Mouse (Mus musculus): ENCODE measurements at regions not wholly inside any gene's neighbourhood (a gene's known extent, or its start where the extent isn't known, plus 50 kb on each side); places are given as distances from the start of the nearest gene placed in this dataset.

DNA sequence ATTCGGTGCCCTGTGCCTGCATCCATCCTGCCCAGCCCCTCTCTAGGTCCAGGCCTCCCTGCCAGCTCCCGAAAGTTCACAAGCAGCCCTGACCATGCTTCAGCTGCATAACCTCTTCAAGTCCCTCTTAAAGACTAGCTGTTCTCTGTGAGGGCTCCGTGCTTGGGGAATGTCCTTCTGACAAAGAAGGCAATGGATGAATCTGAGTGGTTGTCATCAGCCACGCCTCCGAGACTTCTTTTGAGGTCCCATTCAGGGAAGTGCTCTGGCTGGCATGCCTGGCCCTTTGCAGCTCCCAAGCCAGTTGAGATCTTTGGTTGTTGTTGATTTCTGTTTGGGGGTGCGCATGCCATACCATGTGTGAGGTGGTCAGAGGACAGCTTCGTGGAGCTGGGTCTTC lies 105.9 kb upstream of the Haao start:
- ATAC-seq: no peak
- 64% methylated on average over 7 of the region's 7 CpGs for WGBS
- H3K27ac ChIP-seq (ENCODE audit: low read depth, low read length): peak overlapping the region; percentile 66
- H3K36me3 ChIP-seq (ENCODE audit: insufficient read depth): no peaks in the 10 kb centered on the region
- H3K27me3 ChIP-seq (ENCODE audit: insufficient read depth, low read length): no peaks in the 10 kb centered on the region
- no peaks in the 10 kb centered on the region for H3K9me3 ChIP-seq (ENCODE audit: low read length)
- no peak for TF ChIP-seq CTCF (IDR thresholded peaks at IDR 0.05; ENCODE audit: low read depth)
- no peak overlapping the region for H3K4me2 ChIP-seq (ENCODE audit: low read depth)
- H3K4me1 ChIP-seq (ENCODE audit: insufficient read depth): peaks cover 8% of the 10 kb centered on the region
- H3K9ac ChIP-seq: no peak overlapping the region
- no peak for DNase-seq
- no peak overlapping the region for H3K4me3 ChIP-seq (ENCODE audit: low read depth, low read length)

DNA sequence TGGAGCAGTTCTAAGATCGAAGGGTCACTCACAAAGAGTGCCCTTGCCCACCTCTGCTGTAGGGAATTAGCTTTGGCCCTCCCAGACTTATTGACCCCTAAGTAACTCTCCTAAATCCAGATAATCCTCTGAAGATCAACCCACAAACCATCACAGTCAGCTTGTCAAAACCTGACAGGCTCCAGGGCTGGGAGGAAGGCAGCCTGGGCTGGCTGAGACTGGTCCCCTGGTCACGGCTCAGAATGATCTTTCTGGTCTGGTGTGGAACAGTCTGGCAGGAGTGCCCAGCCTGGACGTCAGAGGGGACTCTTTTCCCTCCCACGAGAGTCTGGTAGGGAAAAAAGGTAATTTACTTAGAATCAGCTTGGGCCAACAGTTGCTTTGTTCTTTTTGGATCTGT lies 99.0 kb upstream of the Haao start:
- 22% methylated on average over 4 of the region's 4 CpGs for WGBS
- Histone ChIP-seq H3K4me1 (ENCODE audit: insufficient read depth) (no peaks in the 10 kb centered on the region), H3K9ac (no peak overlapping the region), H3K4me3 (ENCODE audit: low read depth, low read length) (no peak overlapping the region), H3K27ac (ENCODE audit: low read depth, low read length) (no peak overlapping the region), H3K4me2 (ENCODE audit: low read depth) (no peak overlapping the region), H3K9me3 (ENCODE audit: low read length) (no peaks in the 10 kb centered on the region), H3K36me3 (ENCODE audit: insufficient read depth) (no peaks in the 10 kb centered on the region), H3K27me3 (ENCODE audit: insufficient read depth, low read length) (no peaks in the 10 kb centered on the region)
- ATAC-seq (no peak), DNase-seq (no peak)
- TF ChIP-seq CTCF (IDR thresholded peaks at IDR 0.05; ENCODE audit: low read depth): no peak

DNA sequence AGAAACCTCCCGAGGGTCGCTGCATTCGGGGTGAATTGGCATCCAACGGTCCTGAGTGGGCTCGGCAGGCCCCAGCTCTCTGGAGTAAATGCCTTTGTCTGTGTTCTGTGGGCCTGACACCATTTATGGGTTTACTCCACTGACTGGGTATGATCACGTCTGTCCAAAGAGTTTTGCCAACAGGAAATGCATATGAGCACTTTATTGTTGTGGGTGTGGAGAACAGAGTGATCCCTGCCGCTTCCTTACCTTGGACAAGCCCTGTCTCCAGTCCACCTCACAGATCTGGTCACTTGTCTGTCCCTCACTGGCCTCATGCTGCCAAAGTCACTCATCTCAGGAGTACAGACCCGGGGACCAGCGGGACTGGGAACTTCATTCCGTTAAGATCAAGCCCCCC lies 91.6 kb upstream of the Haao start:
- H3K4me1 ChIP-seq (ENCODE audit: insufficient read depth): peaks cover 19% of the 10 kb centered on the region
- H3K27ac ChIP-seq (ENCODE audit: low read depth, low read length): no peak overlapping the region
- H3K27me3 ChIP-seq (ENCODE audit: insufficient read depth, low read length): no peaks in the 10 kb centered on the region
- no peaks in the 10 kb centered on the region for H3K9me3 ChIP-seq (ENCODE audit: low read length)
- no peak for DNase-seq
- WGBS: 67% methylated on average over 10 of the region's 10 CpGs
- H3K36me3 ChIP-seq (ENCODE audit: insufficient read depth): no peaks in the 10 kb centered on the region
- ATAC-seq: no peak
- H3K4me2 ChIP-seq (ENCODE audit: low read depth): no peak overlapping the region
- no peak overlapping the region for H3K4me3 ChIP-seq (ENCODE audit: low read depth, low read length)
- no peak for TF ChIP-seq CTCF (IDR thresholded peaks at IDR 0.05; ENCODE audit: low read depth)
- H3K9ac ChIP-seq: no peak overlapping the region

DNA sequence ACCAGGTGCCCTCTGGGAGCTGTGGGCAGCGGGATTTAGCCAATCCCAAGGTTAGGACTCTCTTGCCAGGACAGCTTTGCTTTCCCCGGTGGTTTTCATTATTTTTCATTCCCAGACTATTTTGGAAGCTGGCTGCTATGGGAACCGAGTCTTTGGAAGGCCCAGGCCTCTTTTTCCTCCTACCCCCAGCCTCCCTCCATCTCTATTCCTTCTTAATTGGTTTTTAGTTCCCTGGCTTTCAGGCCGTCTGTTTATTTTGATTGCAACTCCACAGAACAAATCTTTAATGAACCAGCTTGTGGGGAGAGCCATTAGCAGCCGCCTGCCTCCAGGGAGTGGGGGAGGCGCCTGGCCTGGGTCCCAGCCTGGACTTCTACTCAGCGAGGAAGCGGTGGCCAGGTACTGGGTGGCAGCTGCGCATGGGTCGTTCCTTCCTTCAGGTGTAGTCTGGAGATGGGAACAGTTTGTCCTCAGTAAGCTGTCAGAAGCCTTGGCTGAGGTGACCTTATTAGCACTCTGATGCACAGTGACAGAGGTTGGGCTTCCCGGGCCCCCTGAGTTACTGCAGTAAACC lies 91.0 kb upstream of the Haao start:
- 17% methylated on average over 11 of the region's 11 CpGs for WGBS
- Histone ChIP-seq H3K9ac (no peak overlapping the region), H3K4me2 (ENCODE audit: low read depth) (peak overlapping the region; percentile 23; the same call in 1 of the 2 replicates), H3K4me3 (ENCODE audit: low read depth, low read length) (no peak overlapping the region), H3K36me3 (ENCODE audit: insufficient read depth) (no peaks in the 10 kb centered on the region), H3K9me3 (ENCODE audit: low read length) (no peaks in the 10 kb centered on the region), H3K27ac (ENCODE audit: low read depth, low read length) (peak overlapping the region; percentile 57), H3K27me3 (ENCODE audit: insufficient read depth, low read length) (no peaks in the 10 kb centered on the region), H3K4me1 (ENCODE audit: insufficient read depth) (peaks cover 19% of the 10 kb centered on the region)
- no peak for TF ChIP-seq CTCF (IDR thresholded peaks at IDR 0.05; ENCODE audit: low read depth)
- DNase-seq: peak; percentile 71
- peak; percentile 88 for ATAC-seq

DNA sequence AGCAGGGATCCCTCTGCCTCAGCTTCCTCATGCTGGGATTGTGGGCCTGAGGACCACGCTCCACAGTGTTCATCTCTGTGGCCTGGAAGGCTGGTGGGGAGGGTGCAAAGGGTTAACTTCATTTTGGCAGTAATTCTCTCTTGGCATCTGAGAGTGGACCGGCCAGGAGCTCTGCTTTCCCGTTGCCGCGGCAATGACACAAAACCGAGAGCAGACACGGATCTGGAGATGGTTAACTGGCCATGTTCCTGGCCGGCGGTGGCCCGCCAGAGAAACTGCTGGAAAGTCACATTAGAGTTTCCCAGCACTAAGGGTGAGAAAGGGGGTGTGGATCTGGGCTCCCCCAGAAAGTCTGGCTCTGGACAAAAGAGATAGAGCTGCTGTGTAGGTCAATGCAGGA lies 89.8 kb upstream of the Haao start:
- Histone ChIP-seq H3K9ac (no peak overlapping the region), H3K4me1 (ENCODE audit: insufficient read depth) (peaks cover 19% of the 10 kb centered on the region), H3K4me3 (ENCODE audit: low read depth, low read length) (no peak overlapping the region), H3K9me3 (ENCODE audit: low read length) (no peaks in the 10 kb centered on the region), H3K27me3 (ENCODE audit: insufficient read depth, low read length) (no peaks in the 10 kb centered on the region), H3K27ac (ENCODE audit: low read depth, low read length) (no peak overlapping the region), H3K4me2 (ENCODE audit: low read depth) (no peak overlapping the region), H3K36me3 (ENCODE audit: insufficient read depth) (no peaks in the 10 kb centered on the region)
- no peak for TF ChIP-seq CTCF (IDR thresholded peaks at IDR 0.05; ENCODE audit: low read depth)
- DNase-seq: peak; percentile 65
- 26% methylated on average over 10 of the region's 10 CpGs for WGBS
- peak; percentile 72 for ATAC-seq

DNA sequence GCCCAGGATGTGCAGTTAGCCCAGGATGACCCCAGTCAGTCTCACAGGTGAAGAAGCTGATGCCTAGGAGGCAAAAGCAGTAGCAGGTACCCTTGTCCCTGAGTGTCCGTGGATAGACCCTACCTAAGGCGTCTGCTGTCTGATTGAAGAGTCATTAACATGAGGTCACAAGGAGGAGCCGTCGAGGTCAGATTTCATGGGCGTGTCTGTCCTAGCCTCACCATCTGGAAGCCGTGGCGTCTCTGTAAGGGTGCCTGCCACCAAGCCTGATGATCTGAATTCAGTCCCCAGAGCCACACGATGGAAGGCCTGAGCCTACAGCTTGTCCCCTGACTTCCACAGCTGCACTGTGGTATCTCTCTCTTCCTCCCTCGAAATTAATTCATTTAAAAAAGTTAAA lies 88.9 kb upstream of the Haao start:
- Histone ChIP-seq H3K4me2 (ENCODE audit: low read depth) (no peak overlapping the region), H3K9ac (no peak overlapping the region)

DNA sequence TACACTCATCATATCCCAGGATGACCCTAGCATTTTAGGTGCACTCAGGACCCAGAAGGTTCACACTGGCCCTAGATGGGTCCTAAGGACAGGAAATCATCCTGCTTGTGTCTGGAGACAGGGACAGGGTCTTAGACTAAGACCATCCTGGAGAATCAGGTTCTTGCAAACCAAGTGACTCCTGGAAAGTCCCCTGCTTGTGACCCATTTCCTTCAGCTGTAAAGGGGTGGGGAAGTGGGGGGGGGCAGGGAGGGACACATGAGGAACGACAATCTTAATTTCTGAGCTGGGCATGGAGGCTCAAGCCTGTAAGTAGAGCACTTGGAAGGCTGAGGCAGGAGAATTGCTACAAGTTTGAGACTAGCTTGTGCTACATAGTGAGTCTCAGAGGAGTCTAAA lies 88.2 kb upstream of the Haao start:
- no peak overlapping the region for H3K27ac ChIP-seq (ENCODE audit: low read depth, low read length)
- 86% methylated on average over 1 of the region's 1 CpGs for WGBS
- no peak overlapping the region for H3K4me2 ChIP-seq (ENCODE audit: low read depth)
- no peaks in the 10 kb centered on the region for H3K36me3 ChIP-seq (ENCODE audit: insufficient read depth)
- H3K4me1 ChIP-seq (ENCODE audit: insufficient read depth): peaks cover 19% of the 10 kb centered on the region
- DNase-seq: no peak
- no peaks in the 10 kb centered on the region for H3K9me3 ChIP-seq (ENCODE audit: low read length)
- no peak for ATAC-seq
- no peak overlapping the region for H3K9ac ChIP-seq
- no peaks in the 10 kb centered on the region for H3K27me3 ChIP-seq (ENCODE audit: insufficient read depth, low read length)
- TF ChIP-seq CTCF (IDR thresholded peaks at IDR 0.05; ENCODE audit: low read depth): no peak
- H3K4me3 ChIP-seq (ENCODE audit: low read depth, low read length): no peak overlapping the region

More for the DNA sequence above, 88.9 kb upstream of the Haao start:
- Histone ChIP-seq H3K4me1 (ENCODE audit: insufficient read depth) (peaks cover 19% of the 10 kb centered on the region), H3K9me3 (ENCODE audit: low read length) (no peaks in the 10 kb centered on the region), H3K27ac (ENCODE audit: low read depth, low read length) (no peak overlapping the region), H3K36me3 (ENCODE audit: insufficient read depth) (no peaks in the 10 kb centered on the region), H3K4me3 (ENCODE audit: low read depth, low read length) (no peak overlapping the region), H3K27me3 (ENCODE audit: insufficient read depth, low read length) (no peaks in the 10 kb centered on the region)
- TF ChIP-seq CTCF (IDR thresholded peaks at IDR 0.05; ENCODE audit: low read depth): no peak
- ATAC-seq (no peak), DNase-seq (no peak)
- WGBS: 82% methylated on average over 9 of the region's 9 CpGs

All from forebrain, postnatal 0 days (tissue).